Mouse (Mus musculus) lung, adult 2 months (tissue): ENCODE measurements around the gene Mamdc4. TPM values are rescaled to one million over a fixed set of nuclear protein-coding genes. Genes with fewer than 3 reads are reported as not detected.

Experiments used
- DNase-seq: peaks from one replicate; pipeline ENCODE4 v3.0.0; 2022
- H3K4me1 ChIP-seq: fragments of 200-500 bp; 2 replicates; pipeline ENCODE4 v1.6.1; 2011; ENCODE audit warnings: low read length; ENCODE audit not compliant: control insufficient read depth, insufficient read depth
- H3K4me3 ChIP-seq: fragments of 200-500 bp; replicated peaks from 2 replicates; pipeline ENCODE3; 2011; ENCODE audit warnings: low read depth, mild to moderate bottlenecking, control low read depth, low read length; ENCODE audit errors: extremely low read depth
- CTCF ChIP-seq: fragments of 200-500 bp; IDR thresholded peaks from 2 replicates; pipeline ENCODE4 v1.5.1; 2011; ENCODE audit warnings: mild to moderate bottlenecking, low read length, control low read depth; ENCODE audit not compliant: insufficient read depth
- POLR2A ChIP-seq: fragments of 200-500 bp; IDR thresholded peaks from 2 replicates; pipeline ENCODE4 v1.6.1; 2011; ENCODE audit warnings: low read depth, mild to moderate bottlenecking, control low read depth, low read length, borderline replicate concordance; ENCODE audit errors: extremely low read depth
- WGBS: fragments of 180-500 bp; shearing (Covaris S2); methylation state at CpG from one replicate; pipeline ENCODE4 v1.1.7; 2018; 5-methylcytosine and 5-hydroxymethylcytosine counted together
- polyA plus RNA-seq: library from polyadenylated mRNA; depleted of rRNA; stranded (reverse); fragments of >200 nt; gene quantifications from 2 replicates; pipeline ENCODE4 v1.2.3, GENCODE M21; 2012; rRNA removed

Gene Mamdc4
- polyA plus RNA-seq, 1 experiment, result 10.2 TPM

- no peak for DNase-seq
- TF ChIP-seq CTCF (no peak), POLR2A (no peak)
- WGBS, result 69% methylated on average over 2 of the region's 2 CpGs
- no peak overlapping the region for H3K4me3 ChIP-seq
- H3K4me1 ChIP-seq, result peaks cover 5% of the 10 kb centered on the region; the same call in 1 of the 2 replicates
Observed at GRCm38 (mm10) chr2:25533707-25534106, 40.9 kb downstream of the Mamdc4 start.

- no peak overlapping the region for H3K4me3 ChIP-seq
- TF ChIP-seq POLR2A, result no peak
- TF ChIP-seq CTCF, result no peak
Observed at GRCm38 (mm10) chr2:25526510-25527302, 47.9 kb downstream of the Mamdc4 start.

More at GRCm38 (mm10) chr2:25526510-25527302, 47.9 kb downstream of the Mamdc4 start:
- no peak for DNase-seq
- WGBS, result 87% methylated on average over 9 of the region's 9 CpGs
- H3K4me1 ChIP-seq, result no peaks in the 10 kb centered on the region

Other genes starting within 250 kb of the Mamdc4 start
- gene Man1b1, start 242.5 kb downstream of the Mamdc4 start, polyA plus RNA-seq, result 14.4 and 18.1 TPM in 2 replicates
- gene Dpp7, start 218.5 kb downstream of the Mamdc4 start, polyA plus RNA-seq, result 33.6 and 36.4 TPM in 2 replicates
- gene Uap1l1, start 209.2 kb downstream of the Mamdc4 start, polyA plus RNA-seq, result 59.5 and 65.3 TPM in 2 replicates
- 5.5 and 6.3 TPM in 2 replicates for gene Sapcd2, start 202.5 kb downstream of the Mamdc4 start, polyA plus RNA-seq
- 18.4 and 18.6 TPM in 2 replicates for gene Entpd2, start 179.0 kb downstream of the Mamdc4 start, polyA plus RNA-seq
- 166 and 185 TPM in 2 replicates for gene Npdc1, start 175.5 kb downstream of the Mamdc4 start, polyA plus RNA-seq
- 2.1 and 3.0 TPM in 2 replicates for gene Fut7, start 151.6 kb downstream of the Mamdc4 start, polyA plus RNA-seq
- gene Abca2, start 146.1 kb downstream of the Mamdc4 start, polyA plus RNA-seq, result 52.4 and 61.5 TPM in 2 replicates
- 1,602 and 1,847 TPM in 2 replicates for gene Clic3, start 118.0 kb downstream of the Mamdc4 start, polyA plus RNA-seq
- gene Paxx, start 113.8 kb downstream of the Mamdc4 start, polyA plus RNA-seq, result 74.6 and 76.0 TPM in 2 replicates
- 0.62 and 0.80 TPM in 2 replicates for gene Ptgds, start 104.8 kb downstream of the Mamdc4 start, polyA plus RNA-seq
- gene Lcn12, start 80.9 kb downstream of the Mamdc4 start, polyA plus RNA-seq, result not detected in 2 replicates
- 23.1 and 37.4 TPM in 2 replicates for gene Fbxw5, start 74.1 kb downstream of the Mamdc4 start, polyA plus RNA-seq
- 2.5 and 2.7 TPM in 2 replicates for gene C8g, start 73.1 kb downstream of the Mamdc4 start, polyA plus RNA-seq
- gene Traf2, start 27.9 kb downstream of the Mamdc4 start, polyA plus RNA-seq, result 13.8 and 16.2 TPM in 2 replicates
- 94.0 and 106 TPM in 2 replicates for gene Edf1, start 17.0 kb downstream of the Mamdc4 start, polyA plus RNA-seq
- gene Phpt1, start 379 bp upstream of the Mamdc4 start, polyA plus RNA-seq, result 32.7 and 59.6 TPM in 2 replicates
- 0.31 and 0.34 TPM in 2 replicates for gene Ajm1, start 6.9 kb upstream of the Mamdc4 start, polyA plus RNA-seq
- 53.4 and 62.2 TPM in 2 replicates for gene Rabl6, start 33.7 kb upstream of the Mamdc4 start, polyA plus RNA-seq
- not detected in 2 replicates for gene Ccdc183, start 42.8 kb upstream of the Mamdc4 start, polyA plus RNA-seq
- 15.0 and 17.0 TPM in 2 replicates for gene Tmem141, start 47.2 kb upstream of the Mamdc4 start, polyA plus RNA-seq
- gene Fcna, start 53.2 kb upstream of the Mamdc4 start, polyA plus RNA-seq, result 3.5 and 8.2 TPM in 2 replicates
- not detected in 2 replicates for gene Lcn8, start 78.3 kb upstream of the Mamdc4 start, polyA plus RNA-seq
- not detected in 2 replicates for gene Lcn5, start 83.1 kb upstream of the Mamdc4 start, polyA plus RNA-seq
- gene Lcn6, start 101.9 kb upstream of the Mamdc4 start, polyA plus RNA-seq, result not detected in 2 replicates
- not detected in 2 replicates for gene Lcn10, start 107.9 kb upstream of the Mamdc4 start, polyA plus RNA-seq
- gene Obp2a, start 125.2 kb upstream of the Mamdc4 start, polyA plus RNA-seq, result not detected in 2 replicates
- gene Bmyc, start 131.9 kb upstream of the Mamdc4 start, polyA plus RNA-seq, result 39.5 and 49.7 TPM in 2 replicates
- gene Obp2b, start 162.2 kb upstream of the Mamdc4 start, polyA plus RNA-seq, result not detected in 2 replicates
- not detected in 2 replicates for gene Lcn3, start 190.7 kb upstream of the Mamdc4 start, polyA plus RNA-seq
- not detected in 2 replicates for gene Lcn11, start 202.2 kb upstream of the Mamdc4 start, polyA plus RNA-seq
- gene Gm13539, start 207.4 kb upstream of the Mamdc4 start, polyA plus RNA-seq, result not detected in 2 replicates
- gene Glt6d1, start 241.0 kb upstream of the Mamdc4 start, polyA plus RNA-seq, result not detected in 2 replicates
- gene Lcn9, start 248.3 kb upstream of the Mamdc4 start, polyA plus RNA-seq, result not detected in 2 replicates